Mouse (Mus musculus): Measurements from ENCODE around the gene Nes.

Nes gene

DNA sequence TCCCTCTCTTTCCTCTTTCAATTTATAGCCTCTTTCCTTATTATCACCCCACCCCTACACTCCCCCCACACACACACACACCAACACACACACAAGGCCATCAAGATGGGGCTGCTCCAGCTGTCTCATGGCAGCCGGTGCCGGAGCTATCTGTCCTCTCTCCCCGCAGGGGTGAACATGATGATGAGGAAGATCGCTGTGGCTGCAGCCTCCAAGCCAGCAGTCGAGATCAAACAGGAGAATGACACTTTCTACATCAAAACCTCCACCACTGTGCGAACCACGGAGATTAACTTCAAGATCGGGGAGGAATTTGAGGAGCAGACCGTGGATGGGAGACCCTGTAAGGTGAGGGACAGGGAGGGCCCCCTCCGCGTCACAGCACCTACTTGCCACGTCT is 18.9 kb upstream of the Nes start:
- DNase-seq, result no peak

DNA sequence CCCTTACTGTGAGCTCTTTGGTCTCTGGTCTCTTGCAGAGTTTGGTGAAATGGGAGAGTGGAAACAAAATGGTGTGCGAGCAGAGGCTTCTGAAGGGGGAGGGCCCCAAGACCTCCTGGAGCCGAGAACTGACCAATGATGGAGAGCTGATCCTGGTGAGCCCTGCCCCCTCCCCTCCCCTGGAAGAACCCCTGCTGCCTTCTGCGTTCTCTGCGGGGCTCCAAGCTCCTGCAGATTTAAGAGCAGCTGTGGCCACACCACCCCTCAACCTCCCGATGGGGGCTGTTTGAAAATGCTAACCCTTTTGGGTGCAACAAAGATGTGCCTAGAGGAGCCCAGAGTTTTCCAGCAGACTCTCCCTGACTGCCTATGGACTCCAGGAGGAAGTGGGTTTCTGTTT is 18.4 kb upstream of the Nes start:
- no peak for DNase-seq

DNA sequence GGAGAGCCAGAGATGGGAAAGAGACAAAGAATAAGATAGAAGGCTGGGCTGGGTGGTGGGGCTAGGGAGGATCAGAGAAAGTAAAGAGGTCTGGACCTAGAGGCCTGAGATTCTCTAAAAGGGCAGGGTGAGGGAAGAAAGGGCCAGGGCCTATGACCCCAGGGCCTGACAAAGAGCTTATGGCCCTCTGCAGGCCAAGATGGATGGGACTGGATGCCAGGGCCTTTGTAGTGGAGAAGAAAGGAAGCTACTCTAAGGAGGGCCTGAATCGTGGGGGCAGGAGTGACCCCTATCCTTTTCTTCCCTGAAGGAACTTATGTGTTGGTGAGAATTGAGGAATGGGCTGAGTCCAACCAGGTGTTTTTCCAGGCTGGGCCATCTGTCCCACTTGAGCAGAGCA is 12.8 kb upstream of the Nes start:
- DNase-seq, result no peak

DNA sequence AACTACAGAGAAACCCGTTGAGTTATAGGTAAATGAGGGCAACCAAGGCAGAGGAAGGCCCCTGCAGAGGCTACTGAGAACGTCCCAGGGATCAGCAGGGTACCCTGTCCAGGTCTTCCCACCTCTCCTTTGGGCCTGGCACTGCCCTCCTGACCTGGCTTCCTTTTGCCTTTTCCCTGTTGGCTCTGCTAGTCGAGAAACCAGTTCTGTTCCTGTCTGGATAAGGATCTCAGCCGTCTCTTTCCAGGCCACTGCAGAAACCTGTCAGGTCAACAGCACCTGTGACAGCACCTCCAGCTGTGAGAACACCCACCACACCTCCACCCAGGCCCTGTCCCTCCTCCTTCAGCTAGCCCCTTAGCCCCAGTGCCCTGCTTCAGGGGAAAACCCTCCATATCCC is 12.4 kb upstream of the Nes start:
- DNase-seq, result no peak

DNA sequence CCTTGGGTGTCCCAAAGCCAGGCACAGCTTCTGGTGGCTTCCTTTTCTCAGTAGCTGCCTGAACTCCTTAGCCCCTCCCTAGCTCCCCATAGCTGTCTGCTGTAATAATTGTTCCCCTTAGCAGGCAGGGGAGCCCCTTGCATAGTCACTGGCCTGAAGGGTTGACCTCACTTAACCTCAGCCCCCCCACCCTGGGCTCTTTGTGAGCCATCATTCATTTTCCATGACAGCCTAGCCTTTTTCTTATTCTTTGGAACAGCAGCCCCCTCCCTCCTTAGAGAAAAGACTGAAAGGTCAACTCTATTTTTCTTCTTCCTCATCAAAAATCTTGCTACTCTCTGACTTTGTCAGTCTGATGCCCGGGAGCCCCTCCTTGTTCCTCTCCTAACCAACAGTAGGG is 11.9 kb upstream of the Nes start:
- DNase-seq, result no peak

DNA sequence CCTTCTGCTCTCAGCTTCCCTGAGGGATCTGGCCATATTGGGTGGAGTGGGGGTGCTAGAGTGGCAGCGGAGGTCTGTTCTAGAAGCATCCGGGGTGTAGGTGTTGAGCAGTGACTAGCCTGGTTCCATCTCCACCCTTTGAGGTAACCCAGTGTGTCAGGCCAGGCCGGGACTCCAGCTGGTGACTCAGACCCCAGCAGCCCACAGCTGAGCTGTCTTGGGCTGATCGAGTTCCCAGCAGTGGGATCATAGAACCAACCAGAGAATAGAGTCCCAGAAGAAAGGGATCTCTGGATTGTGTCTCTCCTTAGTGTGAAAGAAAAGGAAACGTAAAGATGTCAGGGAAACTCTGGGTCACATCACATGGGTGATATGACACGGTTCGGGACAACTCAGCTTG is 11.5 kb upstream of the Nes start:
- no peak for DNase-seq

DNA sequence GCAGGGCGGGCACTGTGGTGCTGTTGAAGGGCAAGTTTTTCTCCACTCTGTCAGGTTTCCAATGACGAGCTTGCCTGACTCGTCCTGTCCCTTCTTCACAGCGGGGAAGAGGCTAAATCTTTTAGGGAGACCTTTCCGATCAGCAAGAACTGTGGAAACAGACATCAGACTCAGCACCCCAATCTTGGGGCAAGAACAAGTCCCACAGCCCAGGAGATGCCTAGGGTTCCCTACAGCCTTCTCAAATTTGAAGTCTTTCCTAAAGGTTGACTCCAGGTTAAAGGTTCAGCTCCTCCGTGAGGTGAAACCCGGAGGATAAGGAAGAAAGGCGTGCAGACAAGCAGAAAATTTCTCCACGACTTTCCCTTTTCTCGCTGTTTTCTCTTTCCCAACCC is 10.7 kb upstream of the Nes start:
- no peak for DNase-seq

DNA sequence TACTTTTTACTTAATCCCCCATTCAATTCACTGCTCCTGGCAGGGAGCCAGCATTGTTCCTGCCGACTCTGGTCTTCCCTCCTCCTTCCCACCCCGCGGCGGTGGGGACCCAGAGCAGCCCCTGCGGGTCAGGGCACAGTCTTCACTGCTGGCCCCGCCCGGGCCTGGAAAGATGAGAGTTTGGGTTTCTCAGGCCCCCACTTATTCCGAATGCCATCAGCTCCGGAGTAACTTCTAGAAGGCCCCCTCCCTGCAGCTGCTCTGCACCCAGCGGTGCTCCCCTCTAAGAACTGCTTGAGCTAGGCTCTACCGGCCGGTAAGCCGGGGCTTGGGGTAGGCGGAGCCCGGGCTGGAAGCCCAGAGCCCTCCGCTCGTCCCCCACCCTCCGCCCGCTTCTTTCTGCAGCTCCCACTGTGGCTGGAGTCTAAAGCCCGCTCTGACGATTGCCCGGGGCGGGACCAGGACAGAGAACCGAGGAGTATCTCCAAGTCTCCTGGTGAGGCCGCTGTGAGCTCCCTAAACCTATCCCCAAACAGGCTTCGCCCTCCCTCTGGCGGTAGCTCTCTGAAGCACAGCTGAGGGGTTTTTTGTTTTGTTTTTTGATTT is 10.2 kb upstream of the Nes start:
- DNase-seq, result peak; percentile 50

DNA sequence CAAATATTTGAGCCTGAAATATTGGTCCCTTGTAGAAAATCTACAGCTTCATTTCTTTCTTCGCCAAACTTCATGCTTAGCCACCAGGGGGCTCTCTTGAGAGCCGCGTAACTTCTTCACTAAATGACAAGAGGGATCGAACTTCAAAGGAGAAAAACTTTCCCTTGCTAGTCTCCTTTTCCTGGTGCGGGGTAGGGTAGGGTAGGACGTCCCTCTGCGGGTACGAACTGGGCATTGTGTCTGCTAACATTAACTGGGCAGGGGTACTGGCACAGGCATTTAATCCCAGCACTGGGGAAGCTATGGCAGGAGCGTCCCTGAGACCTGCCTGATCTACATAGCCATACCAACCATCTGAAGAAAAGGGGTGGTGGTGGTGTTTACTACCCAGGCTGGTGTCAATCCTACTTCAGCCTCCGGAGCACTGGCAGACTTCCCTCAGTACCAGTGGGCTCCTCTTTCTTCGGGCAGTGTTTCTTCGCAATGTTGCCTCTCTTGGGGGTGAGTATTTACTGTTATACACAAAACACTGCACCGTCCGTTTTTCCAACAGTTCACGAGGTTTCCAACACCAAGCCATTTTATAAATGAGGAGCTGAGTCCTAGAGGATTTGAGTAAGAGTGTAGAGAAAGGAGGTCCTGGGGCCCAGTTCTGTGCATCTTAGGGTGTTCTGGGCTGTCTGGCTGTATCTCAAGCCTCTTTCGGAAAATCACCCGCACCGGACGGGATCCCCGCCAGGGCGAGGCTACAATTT is 517 bp upstream of the Nes start:
- no peak for DNase-seq

DNA sequence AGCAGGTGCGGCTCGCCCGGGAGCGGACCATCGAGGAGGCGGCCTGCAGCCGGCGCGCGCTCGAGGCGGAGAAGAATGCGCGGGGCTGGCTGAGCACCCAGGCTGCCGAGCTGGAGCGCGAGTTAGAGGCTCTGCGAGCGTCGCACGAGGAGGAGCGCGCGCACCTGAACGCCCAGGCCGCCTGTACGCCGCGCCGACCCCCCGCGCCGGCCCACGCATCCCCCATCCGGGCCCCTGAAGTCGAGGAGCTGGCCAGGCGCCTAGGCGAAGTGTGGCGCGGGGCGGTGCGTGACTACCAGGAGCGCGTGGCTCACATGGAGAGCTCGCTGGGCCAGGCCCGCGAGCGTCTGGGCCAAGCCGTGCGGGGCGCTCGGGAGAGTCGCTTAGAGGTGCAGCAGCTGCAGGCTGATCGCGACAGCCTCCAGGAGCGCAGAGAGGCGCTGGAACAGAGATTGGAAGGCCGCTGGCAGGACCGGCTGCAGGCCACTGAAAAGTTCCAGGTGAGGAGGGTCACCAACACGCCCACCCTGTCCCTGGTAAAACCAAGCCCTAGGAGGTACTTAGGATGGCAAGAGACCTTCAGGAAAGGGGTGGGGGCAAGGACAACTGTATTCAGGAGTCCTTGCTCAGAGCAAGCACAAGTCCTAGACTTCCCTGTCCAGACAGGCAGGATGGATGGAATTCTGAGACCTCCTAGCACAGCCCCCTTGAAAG is 768 bp downstream of the Nes start:
- no peak for DNase-seq

DNA sequence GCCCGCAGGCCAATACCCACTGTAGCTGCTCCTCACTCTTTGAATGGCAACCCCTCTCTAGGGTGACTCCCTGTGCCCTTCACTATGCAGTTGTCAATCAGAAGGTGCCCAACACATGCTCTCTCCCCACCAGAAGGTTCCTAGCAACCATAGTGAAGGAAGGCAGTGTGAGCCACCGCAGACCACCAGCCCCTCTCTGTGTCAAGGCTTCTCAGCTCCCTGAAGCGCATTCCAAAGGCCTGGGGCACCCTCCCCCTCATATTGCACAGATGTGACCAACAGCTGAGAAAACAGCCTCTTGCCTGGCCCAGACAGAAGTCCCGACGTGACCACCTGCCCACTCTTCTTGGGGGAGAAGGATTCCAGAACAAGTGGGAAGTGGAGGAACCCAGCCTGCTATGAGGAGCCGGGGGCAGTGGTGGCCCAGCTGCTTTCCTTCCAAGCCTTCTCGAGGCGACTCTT is 1.4 kb downstream of the Nes start:
- DNase-seq, result no peak

DNA sequence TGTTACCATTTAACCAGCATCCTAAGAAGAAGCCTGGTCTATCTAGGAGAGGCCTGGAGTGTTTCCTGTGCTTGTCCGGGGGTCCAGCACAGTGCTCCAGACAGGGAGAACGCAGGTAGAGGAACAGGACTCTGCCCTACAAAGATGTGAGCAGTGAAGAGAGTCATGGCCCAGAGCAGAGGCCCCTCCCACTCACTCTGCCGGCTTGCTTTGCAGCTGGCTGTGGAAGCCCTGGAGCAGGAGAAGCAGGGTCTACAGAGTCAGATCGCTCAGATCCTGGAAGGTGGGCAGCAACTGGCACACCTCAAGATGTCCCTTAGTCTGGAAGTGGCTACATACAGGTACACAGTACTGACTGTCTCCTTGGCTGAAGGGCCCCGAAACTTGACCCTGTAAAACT is 1.9 kb downstream of the Nes start:
- no peak for DNase-seq

DNA sequence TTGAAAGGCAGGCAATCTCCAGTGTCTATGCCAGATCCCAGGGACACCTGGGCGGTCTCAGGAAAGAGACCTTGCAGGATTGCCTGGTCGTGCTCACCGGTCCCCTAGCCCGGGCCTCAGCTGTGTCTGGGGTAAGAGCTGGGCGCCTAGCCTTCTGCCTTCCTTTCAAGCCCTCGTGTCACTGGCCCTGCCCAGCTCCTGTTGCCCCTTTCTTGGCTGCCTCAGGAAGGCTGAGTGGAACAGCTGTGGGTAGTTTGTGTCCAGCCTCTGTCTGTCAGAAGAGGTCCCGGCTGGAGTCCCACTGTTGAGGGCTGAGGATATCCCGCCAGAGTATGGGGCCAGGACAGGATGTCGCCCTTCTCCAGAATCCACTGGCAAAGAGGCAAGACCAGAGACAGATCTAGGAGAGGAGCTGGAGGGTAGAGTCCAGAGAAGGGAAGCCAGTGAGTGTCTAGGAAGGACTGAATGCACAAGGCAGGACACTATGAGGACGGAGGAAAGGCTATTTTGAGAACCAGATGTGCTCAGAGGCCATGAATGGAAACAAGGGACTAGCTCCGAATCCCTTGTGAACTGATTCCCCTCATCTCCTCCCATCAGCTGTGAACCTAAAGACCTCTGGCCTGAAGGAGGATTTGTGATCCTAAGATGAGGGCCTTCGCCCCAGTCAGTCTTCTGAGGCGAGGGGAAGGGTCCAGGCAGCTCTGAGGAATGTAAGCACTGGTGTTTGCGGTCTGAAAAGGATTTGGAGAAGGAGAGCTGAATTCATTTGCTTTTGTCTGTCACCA is 2.9 kb downstream of the Nes start:
- DNase-seq, result no peak

DNA sequence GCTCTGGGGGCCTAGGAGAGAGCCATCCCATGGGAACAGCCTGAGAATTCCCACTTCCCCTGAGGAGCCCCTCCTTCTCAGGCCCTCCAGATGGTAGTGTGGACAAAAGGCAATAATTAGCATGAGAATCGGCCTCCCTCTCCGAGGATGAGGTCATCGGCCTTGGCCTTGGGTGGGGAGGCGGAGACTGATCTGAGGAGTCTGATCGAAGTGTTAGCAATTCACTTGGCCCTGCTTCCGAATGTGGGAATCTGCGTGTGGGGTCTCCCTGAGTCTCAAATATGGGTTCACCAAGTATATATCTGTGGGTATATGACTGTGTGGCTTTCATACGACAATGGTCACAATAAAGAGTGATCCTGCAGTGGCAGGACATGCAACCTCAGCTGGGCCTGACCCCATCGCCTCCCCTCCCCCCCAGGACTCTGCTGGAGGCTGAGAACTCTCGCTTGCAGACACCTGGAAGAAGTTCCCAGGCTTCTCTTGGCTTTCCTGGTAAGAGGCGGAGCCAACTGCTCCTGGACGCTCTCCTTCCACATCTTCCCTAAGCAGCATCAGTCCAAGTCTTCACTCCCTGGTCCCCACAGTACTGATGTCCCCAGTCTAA is 3.6 kb downstream of the Nes start:
- no peak for DNase-seq

DNA sequence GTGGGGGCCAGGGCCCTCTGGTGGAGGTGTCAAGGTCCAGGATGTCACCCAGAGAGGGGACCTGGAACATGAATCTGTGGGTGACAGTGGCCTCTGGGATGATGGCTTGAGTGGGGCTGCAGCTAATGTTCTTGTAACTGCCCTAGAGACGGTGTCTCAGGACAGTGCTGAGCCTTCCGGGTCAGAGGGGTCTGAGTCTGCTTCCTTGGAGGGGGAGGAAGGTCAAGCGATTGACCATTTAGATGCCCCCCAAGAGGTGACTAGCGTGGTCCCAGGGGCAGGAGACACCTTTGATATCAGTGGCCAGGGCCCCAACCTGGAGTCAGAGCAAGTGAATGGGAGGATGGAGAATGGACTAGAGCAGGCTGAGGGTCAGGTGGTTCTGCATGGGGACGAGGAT is 8.6 kb downstream of the Nes start:
- no peak for DNase-seq

DNA sequence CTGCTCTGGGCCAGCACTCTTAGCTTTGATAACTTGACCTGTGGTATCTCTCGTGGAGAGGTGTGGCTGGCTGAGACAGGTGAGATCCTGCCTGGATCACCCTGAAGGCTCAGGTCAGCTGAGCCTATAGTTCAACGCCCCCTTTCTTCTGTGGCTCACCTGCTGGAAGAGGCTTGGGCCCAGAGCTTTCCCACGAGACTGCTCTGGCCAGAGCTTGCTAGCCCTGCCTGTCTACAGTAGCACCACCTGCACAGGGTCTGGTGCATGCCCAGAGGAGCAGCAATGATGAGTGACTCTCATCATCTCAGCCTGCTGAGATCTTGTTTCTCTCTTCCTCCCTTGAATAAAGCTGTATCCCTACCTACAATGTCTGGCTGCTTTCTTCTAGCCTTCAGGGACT is 9.2 kb downstream of the Nes start:
- DNase-seq, result no peak

DNA sequence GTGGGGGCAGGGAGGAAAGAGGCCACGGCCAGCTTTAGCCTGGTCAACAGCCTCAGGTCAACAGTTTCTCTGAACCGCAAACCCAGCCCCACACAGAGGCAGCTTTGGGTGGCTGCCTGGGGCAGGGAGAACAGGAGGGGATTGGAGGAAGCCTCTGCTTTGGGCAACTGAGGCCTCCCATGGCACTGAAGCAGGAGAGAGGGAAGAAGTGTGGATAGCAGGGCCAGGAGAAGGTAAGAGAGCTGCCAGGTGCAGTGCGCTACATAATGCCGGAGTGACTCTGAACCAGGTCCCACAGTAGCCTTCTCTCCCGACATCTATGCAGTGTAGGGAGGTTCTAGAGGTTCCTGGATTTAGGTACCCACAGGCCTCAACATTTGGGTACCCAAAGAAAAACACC is 9.8 kb downstream of the Nes start:
- no peak for DNase-seq

DNA sequence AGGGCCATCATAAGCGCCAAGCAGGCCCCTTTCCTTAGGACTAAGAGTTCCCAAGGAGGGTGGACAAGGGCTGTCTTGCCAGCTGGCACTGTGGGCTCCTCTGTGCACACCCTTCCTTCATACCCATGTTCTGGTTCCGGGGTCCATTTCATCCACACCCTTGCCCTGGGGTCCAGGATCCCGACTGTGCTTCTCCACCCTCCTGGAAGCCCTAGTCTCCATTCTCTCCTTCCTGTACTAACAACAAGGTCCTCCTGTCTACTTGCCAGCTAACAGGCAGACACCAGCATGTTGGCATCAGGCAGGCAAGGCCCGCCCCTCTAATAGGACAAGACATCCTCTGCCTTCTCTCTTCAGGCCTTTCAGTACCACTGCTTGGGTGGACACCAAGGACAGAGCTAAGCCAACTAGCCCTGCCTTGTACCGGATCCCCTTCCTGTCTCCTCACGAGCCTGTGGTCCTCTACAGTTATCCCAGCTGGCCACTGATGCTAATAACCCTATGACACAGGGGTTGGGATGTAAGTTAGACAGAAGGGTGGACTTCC is 10.4 kb downstream of the Nes start:
- no peak for DNase-seq

DNA sequence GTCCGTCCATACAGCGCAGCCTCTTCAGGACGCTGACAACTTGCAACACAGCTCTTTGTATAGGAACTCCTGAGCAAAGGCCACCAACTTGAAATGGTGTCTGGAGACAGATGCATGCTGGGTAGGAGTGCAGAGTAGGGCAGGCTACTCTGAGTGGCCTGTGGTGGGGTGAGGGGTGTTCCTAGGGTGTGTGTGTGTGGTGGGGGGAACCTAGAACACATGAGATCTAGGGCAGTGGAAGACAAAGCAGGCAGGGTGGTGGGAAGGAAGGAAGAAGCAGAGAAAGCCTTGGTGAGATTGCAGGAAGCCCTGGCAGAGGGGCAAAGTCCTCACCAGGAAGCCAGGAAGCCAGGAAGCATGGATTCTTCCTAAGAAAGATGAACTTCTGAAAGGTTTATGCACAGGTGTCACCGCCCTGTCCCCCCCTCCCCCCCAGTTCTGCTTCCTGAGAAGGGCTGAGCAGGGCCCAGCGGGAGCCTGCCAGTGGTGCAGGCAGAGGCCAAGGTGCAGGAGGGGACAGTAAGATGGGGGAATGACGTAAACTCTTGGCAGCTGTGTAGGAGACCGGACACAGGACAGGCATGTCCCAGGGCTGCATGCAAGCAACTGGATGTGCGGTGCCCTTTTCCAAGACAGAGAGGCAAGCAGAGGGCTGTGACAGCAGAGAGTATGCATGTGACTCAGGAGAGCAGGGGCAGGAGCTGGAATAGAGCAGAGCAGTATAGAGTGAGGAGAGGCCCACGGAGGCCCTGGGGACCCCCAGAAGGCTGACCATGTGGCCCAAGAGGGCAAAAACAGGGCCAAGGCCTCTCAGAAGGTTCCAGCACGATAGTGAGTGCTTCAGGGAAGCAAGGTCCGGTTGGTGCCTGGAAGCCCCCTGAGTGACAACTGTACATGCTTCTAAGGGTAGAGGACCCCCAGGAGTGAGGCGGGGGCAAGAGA is 11.3 kb downstream of the Nes start:
- no peak for DNase-seq

DNA sequence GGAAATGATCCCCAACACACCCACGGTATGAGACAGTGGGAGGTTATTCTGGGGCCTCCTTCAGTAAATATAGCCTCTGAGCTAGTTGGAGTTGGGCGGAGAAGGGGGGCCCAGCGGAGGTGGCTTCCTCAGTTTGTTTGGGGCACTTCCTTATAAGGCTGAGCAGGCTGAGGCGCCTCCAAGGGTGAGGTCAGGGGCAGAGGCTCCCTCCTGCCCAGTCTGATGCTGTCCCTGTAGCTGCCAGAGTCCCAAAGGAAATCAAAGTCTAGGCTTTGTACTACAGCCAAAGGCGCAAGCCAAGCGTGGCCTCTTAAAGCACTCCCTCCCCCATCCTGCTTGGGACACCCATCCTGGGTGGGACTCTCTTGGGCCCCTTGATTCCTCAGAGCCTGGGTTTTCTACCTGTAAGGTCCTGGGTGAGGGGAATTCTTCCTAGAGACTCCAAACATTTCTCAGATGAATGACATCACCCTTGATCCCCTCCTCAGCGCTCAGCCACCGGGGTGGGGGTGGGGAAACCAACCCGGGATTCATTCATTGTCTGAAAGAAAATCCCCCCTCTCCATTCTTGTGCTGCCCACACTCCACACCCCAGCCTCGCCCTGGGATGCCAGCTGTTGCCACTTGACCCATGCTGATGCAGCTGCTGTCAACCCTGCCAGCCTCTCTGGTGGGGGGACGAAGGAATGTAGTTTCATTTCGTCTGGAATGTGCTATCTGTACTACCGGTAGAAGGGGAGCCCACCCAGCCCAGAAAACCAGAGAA is 12.1 kb downstream of the Nes start:
- no peak for DNase-seq

DNA sequence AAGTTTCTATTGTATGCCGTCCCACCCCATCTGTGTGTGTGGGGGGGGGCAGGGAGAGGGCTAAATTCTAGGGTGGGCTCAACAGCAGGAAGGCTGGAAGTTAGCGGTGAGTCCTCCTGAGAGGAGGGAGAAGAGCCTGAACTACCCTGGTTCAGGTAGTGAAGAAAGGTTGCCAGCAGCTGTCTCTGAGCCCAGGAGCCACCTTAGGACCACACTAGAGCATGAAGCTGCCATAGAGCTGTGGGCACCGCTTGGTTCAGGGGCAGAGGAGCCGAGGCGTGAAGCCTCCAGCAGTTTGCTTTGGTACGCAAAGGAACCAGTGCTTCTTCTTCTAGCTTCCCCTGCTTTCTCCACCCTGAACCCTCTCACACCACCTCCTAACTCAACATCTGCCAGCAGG is 12.7 kb downstream of the Nes start:
- DNase-seq, result no peak

Data from cerebellum, adult 11 months (tissue).